Mouse (Mus musculus): ENCODE results near the gene Inka1. TPM values are rescaled to one million over a fixed set of nuclear protein-coding genes. Genes with fewer than 3 reads are reported as not detected.

Gene Inka1
- polyA plus RNA-seq (2012; rRNA removed), result 15.0 and 28.7 TPM in 2 replicates

GRCm38 (mm10) chr9:107985131-107986119, at the start of gene Inka1:
TSS of gene Inka1 (minus strand) at chr9:107985879.

GRCm38 (mm10) chr9:108001922-108002770, 16.5 kb upstream of the Inka1 start, which contains the start of gene Ip6k1:
TSS of gene Ip6k1 (plus strand) at chr9:108002501.

GRCm38 (mm10) chr9:107996049-107996448, 10.4 kb upstream of the Inka1 start, which contains the start of gene Gm20662:
TSS of gene Gm20662 (plus strand) at chr9:107996349.

GRCm38 (mm10) chr9:107992197-107992596, 6.5 kb upstream of the Inka1 start, which contains the start of gene Cdhr4:
TSS of gene Cdhr4 (plus strand) at chr9:107992497.

GRCm38 (mm10) chr9:107982681-107983346, 2.9 kb downstream of the Inka1 start, which contains the start of gene Gm20661:
TSS of gene Gm20661 (plus strand) at chr9:107983058.

GRCm38 (mm10) chr9:107975399-107976386, 10.0 kb downstream of the Inka1 start, which contains the start of gene Uba7:
TSS of gene Uba7 (plus strand) at chr9:107975505.

GRCm38 (mm10) chr9:107949922-107950235, 35.8 kb downstream of the Inka1 start, which contains the start of gene Traip:
TSS of gene Traip (plus strand) at chr9:107950136.

GRCm38 (mm10) chr9:107935374-107935773, 50.3 kb downstream of the Inka1 start, which contains the start of gene Camkv:
TSS of gene Camkv (plus strand) at chr9:107935674.

Other genes starting within 250 kb of the Inka1 start
- gene Rbm5, start 214.9 kb downstream of the Inka1 start, polyA plus RNA-seq (2012; rRNA removed), result 205 and 224 TPM in 2 replicates
- gene Rbm6, start 112.6 kb downstream of the Inka1 start, polyA plus RNA-seq (2012; rRNA removed), result 91.0 and 99.6 TPM in 2 replicates
- 26.7 and 28.3 TPM in 2 replicates for gene Mon1a, start 97.7 kb downstream of the Inka1 start, polyA plus RNA-seq (2012; rRNA removed)
- gene Mst1r, start 79.0 kb downstream of the Inka1 start, polyA plus RNA-seq (2012; rRNA removed), result 4.7 and 6.4 TPM in 2 replicates
- gene Actl11, start 57.4 kb downstream of the Inka1 start, polyA plus RNA-seq (2012; rRNA removed), result not detected in 2 replicates
- gene Camkv, start 50.2 kb downstream of the Inka1 start, polyA plus RNA-seq (2012; rRNA removed), result 39.4 and 49.6 TPM in 2 replicates
- gene Traip, start 35.7 kb downstream of the Inka1 start, polyA plus RNA-seq (2012; rRNA removed), result 10.0 and 10.4 TPM in 2 replicates
- 7.9 and 12.2 TPM in 2 replicates for gene Uba7, start 10.4 kb downstream of the Inka1 start, polyA plus RNA-seq (2012; rRNA removed)
- gene Gm20661, start 2.8 kb downstream of the Inka1 start, polyA plus RNA-seq (2012; rRNA removed), result 1.3 and 3.4 TPM in 2 replicates
- gene Cdhr4, start 6.6 kb upstream of the Inka1 start, polyA plus RNA-seq (2012; rRNA removed), result 6.2 and 14.1 TPM in 2 replicates
- 1.7 and 3.8 TPM in 2 replicates for gene Gm20662, start 10.5 kb upstream of the Inka1 start, polyA plus RNA-seq (2012; rRNA removed)
- 129 and 135 TPM in 2 replicates for gene Ip6k1, start 16.6 kb upstream of the Inka1 start, polyA plus RNA-seq (2012; rRNA removed)
- 19.9 and 21.8 TPM in 2 replicates for gene Gmppb, start 63.4 kb upstream of the Inka1 start, polyA plus RNA-seq (2012; rRNA removed)
- gene Amigo3, start 67.3 kb upstream of the Inka1 start, polyA plus RNA-seq (2012; rRNA removed), result 3.4 and 3.7 TPM in 2 replicates
- 0.05 and 0.11 TPM in 2 replicates for gene Mst1, start 94.6 kb upstream of the Inka1 start, polyA plus RNA-seq (2012; rRNA removed)
- gene Rnf123, start 97.5 kb upstream of the Inka1 start, polyA plus RNA-seq (2012; rRNA removed), result 78.9 and 79.2 TPM in 2 replicates
- gene Apeh, start 108.7 kb upstream of the Inka1 start, polyA plus RNA-seq (2012; rRNA removed), result 63.5 and 70.3 TPM in 2 replicates
- 17.6 and 21.0 TPM in 2 replicates for gene Bsn, start 204.5 kb upstream of the Inka1 start, polyA plus RNA-seq (2012; rRNA removed)

Measured in central nervous system, embryonic 14 days (tissue).